In the genomic region with DNA sequence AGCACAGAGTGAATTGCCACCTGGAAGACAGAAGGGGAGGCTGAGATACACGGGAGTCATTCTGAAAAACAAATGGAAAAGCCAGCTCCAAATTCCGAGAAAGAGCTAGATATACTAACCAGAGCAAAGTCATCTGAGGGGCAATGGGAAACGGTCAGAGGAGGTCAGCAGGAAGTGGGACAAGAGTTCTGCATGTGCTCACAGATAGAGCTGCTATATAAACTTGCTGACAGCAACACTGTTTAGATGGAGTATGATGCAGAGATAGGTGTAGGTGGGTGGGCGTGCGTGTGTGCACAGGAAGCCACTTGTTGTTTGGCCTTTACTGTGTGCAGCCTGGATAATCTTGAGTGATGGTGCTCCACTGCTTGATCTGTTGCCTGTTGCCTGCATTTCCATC, we compare ENCODE assay signal across 28 mouse cellular contexts.
"Had no signal": no experiment of that assay in that cellular context is flagged by ENCODE, and none has a peak within 500 bp of the region (broad histone marks: within the 10 kb centered on the region; RNA-seq: fewer than 3 reads in every experiment).

No protein-coding gene starts in this region.

- ATAC-seq: forebrain, embryonic 13.5 days; forebrain, embryonic 14.5 days; forebrain, embryonic 15.5 days; forebrain, embryonic 16.5 days; forebrain, postnatal 0 days had no signal

- H3K4me1 ChIP-seq: embryonic facial prominence, embryonic 12.5 days; embryonic facial prominence, embryonic 15.5 days had no signal

- H3K27ac ChIP-seq: embryonic facial prominence, embryonic 10.5 days; embryonic facial prominence, embryonic 12.5 days; embryonic facial prominence, embryonic 13.5 days; embryonic facial prominence, embryonic 15.5 days; forebrain, embryonic 10.5 days; forebrain, embryonic 12.5 days; forebrain, embryonic 13.5 days; forebrain, embryonic 15.5 days; gastrocnemius, adult 2 months had no signal

- H3K9ac ChIP-seq: embryonic facial prominence, embryonic 12.5 days; embryonic facial prominence, embryonic 13.5 days; embryonic facial prominence, embryonic 15.5 days; forebrain, embryonic 12.5 days; forebrain, embryonic 13.5 days; forebrain, embryonic 15.5 days; forebrain, postnatal 0 days had no signal

- H3K4me2 ChIP-seq: embryonic facial prominence, embryonic 12.5 days; embryonic facial prominence, embryonic 13.5 days; embryonic facial prominence, embryonic 15.5 days; forebrain, embryonic 12.5 days; forebrain, embryonic 13.5 days; forebrain, embryonic 15.5 days had no signal

- H3K4me3 ChIP-seq: embryonic facial prominence, embryonic 10.5 days; embryonic facial prominence, embryonic 12.5 days; embryonic facial prominence, embryonic 13.5 days; embryonic facial prominence, embryonic 15.5 days; erythroblast, embryonic 14.5 days; forebrain, embryonic 10.5 days; forebrain, embryonic 12.5 days; forebrain, embryonic 13.5 days; forebrain, embryonic 15.5 days; gastrocnemius, adult 2 months had no signal

- H3K36me3 ChIP-seq: embryonic facial prominence, embryonic 12.5 days; embryonic facial prominence, embryonic 15.5 days had no signal

- H3K27me3 ChIP-seq: embryonic facial prominence, embryonic 12.5 days; embryonic facial prominence, embryonic 13.5 days; embryonic facial prominence, embryonic 15.5 days; forebrain, embryonic 12.5 days; forebrain, embryonic 13.5 days; forebrain, embryonic 15.5 days had no signal

- DNase-seq: cerebellum, adult 18-20 months; cerebellum, adult 2 months; cerebellum, adult 8-10 months; cerebellum, adult 9-10 months; cerebellum, adult 9-11 months; cerebellum, postnatal 10 days; cerebellum, postnatal 14 days; cerebellum, postnatal 25 days; cerebellum, postnatal 36 days; embryo, embryonic 11 days; forebrain, postnatal 0 days; gastrocnemius, adult 2 months; gastrocnemius, postnatal 10 days; gastrocnemius, postnatal 14 days; gastrocnemius, postnatal 25 days; gastrocnemius, postnatal 36 days; heart, adult 18-20 months had no signal

- H3K9me3 ChIP-seq: embryonic facial prominence, embryonic 10.5 days; embryonic facial prominence, embryonic 12.5 days; embryonic facial prominence, embryonic 13.5 days; embryonic facial prominence, embryonic 15.5 days; forebrain, embryonic 10.5 days; forebrain, embryonic 12.5 days; forebrain, embryonic 13.5 days; forebrain, embryonic 15.5 days had no signal
